Mouse (Mus musculus) heart, postnatal 0 days (tissue): ENCODE measurements around the gene Olfm3.

Source experiments
- CTCF ChIP-seq: IDR thresholded peaks from 2 replicates; pipeline ENCODE4 v1.5.1; 2016; ENCODE audit warnings: antibody characterized with exemption, control low read depth, low read depth
- EP300 ChIP-seq: IDR thresholded peaks from 2 replicates; pipeline ENCODE4 v1.6.1; 2016; ENCODE audit warnings: antibody characterized with exemption, low read depth

GRCm38 (mm10) chr3:114990828-114991227, 87.0 kb downstream of the Olfm3 start:
- TF ChIP-seq CTCF = no peak
- no peak for TF ChIP-seq EP300
